Mouse (Mus musculus): Measurements from ENCODE around the gene Tmem253. TPM values are rescaled to one million over a fixed set of nuclear protein-coding genes. Genes with fewer than 3 reads are reported as not detected.
"Not testable (repeated sequence)": the region's sequence is repeated elsewhere in the genome, so short reads cannot be mapped to it uniquely, and the experiment has no call there.

Gene Tmem253
- polyA plus RNA-seq, 1 experiment from 2014 or later, result 0.37 TPM

DNA sequence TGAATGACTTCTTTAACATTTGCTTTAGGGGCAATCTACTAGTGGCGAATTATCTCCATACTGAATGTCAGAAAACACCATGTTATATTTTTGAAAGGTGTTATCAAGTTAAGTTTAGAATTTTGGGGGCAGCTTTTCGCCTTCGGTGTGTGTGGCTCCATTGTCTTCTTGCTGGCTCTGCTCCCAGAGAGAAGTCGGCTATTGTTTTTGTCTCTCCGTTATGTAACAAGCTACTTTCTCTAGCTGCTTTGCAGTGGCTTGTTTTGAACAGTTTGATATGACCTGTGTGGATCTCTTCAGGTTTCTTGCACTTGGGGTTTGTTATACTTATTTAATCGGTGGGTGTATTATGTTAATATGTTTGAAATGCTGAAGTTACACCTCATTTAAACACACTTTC lies 28.0 kb downstream of the Tmem253 start:
- no peaks in the 10 kb centered on the region for H3K36me3 ChIP-seq (ENCODE audit: control insufficient read depth, insufficient read depth, low read length)
- no peak overlapping the region for H3K9ac ChIP-seq (replicated peaks; ENCODE audit: low read length)
- no peaks in the 10 kb centered on the region; the same call in 1 of the 2 replicates for H3K4me1 ChIP-seq (ENCODE audit: control insufficient read depth, insufficient read depth, low read length)
- H3K27me3 ChIP-seq (ENCODE audit: control insufficient read depth, insufficient read depth, low read length), result no peaks in the 10 kb centered on the region
- no peak for ATAC-seq (ENCODE audit: low FRiP score, low TSS enrichment)
- 71% methylated on average over 6 of the region's 6 CpGs for WGBS
- H3K4me2 ChIP-seq (ENCODE audit: low read length), result no peak overlapping the region
- DNase-seq, result no peak
- H3K9me3 ChIP-seq (ENCODE audit: control insufficient read depth, low read length), result no peaks in the 10 kb centered on the region
- no peak overlapping the region for H3K27ac ChIP-seq (replicated peaks; ENCODE audit: low read depth, low read length)
- no peak overlapping the region for H3K4me3 ChIP-seq (replicated peaks; ENCODE audit: low read depth, low read length)

DNA sequence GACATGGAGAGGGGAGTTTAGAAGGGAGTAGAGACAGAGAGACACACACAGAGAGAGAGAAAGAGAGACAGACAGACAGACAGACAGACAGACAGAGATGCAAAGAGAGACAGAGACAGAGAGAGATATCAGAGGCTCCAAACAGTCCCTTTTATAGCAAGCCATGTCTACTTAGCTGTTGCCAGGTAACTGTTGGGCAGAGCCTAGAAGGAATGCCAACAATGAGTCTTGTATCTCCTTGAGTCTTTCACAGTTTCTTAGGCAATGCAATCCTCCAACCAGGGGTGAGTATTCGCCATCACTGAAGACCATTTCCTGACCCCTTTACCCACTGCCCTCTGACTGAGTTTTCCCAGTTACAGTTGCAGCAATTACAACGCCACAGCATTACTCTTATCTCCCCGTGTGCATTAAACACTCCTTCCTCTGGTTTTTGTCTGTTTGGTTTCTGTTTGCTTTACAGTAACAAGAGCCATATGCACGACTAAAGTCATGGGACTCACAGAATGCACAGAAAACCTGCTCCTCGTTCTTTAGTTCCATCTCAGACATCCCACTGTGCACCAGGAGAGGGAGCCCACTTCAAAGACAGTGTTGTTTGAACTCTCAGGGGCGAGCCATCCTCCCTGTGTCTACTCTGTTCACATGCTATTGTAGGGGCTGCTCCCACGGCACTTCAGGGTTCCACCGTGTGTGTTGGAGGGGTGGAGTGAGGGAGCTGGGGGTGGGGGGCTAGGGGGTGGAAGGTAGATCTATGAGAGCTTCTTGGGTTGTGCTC lies 29.6 kb downstream of the Tmem253 start:
- no peak overlapping the region for H3K9ac ChIP-seq (replicated peaks; ENCODE audit: low read length)
- H3K4me1 ChIP-seq (ENCODE audit: control insufficient read depth, insufficient read depth, low read length), result no peaks in the 10 kb centered on the region; the same call in 1 of the 2 replicates
- no peak overlapping the region for H3K4me2 ChIP-seq (ENCODE audit: low read length)
- WGBS, result 8% methylated on average over 8 of the region's 8 CpGs
- ATAC-seq (ENCODE audit: low FRiP score, low TSS enrichment) (peak; percentile 43; the same call in 1 of the 2 replicates), DNase-seq (peak; percentile 73)
- H3K27ac ChIP-seq (replicated peaks; ENCODE audit: low read depth, low read length), result no peak overlapping the region
- H3K9me3 ChIP-seq (ENCODE audit: control insufficient read depth, low read length), result no peaks in the 10 kb centered on the region
- no peaks in the 10 kb centered on the region for H3K27me3 ChIP-seq (ENCODE audit: control insufficient read depth, insufficient read depth, low read length)
- no peaks in the 10 kb centered on the region for H3K36me3 ChIP-seq (ENCODE audit: control insufficient read depth, insufficient read depth, low read length)
- no peak overlapping the region for H3K4me3 ChIP-seq (replicated peaks; ENCODE audit: low read depth, low read length)

DNA sequence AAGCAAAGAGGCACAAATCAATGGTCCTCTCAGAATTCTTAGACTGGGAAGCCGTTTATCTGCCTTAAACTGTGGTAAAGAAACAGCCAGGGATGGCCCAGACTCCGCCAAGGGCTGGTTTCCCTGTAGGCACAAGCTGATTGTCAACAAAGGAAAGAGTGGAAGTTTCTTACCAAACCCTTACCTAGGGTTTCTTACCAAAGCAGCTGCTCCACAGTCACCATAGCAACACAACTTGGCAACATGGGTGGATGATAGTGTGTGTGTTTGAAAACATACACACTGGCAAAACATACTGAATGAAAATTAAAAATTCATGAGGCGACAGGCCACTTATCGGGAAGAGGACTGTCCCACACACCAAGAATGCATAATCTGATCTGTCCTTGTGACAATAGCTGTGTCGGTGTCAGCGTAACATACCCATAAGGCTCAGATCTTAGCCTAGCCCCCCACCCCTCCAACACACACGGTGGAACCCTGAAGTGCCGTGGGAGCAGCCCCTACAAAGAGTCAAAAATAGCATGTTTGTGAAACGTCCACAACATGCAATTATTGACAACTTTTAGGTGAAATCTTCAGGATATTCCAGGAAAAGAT lies 30.6 kb downstream of the Tmem253 start:
- no peak for ATAC-seq (ENCODE audit: low FRiP score, low TSS enrichment)
- H3K27me3 ChIP-seq (ENCODE audit: control insufficient read depth, insufficient read depth, low read length), result no peaks in the 10 kb centered on the region
- no peaks in the 10 kb centered on the region for H3K36me3 ChIP-seq (ENCODE audit: control insufficient read depth, insufficient read depth, low read length)
- H3K9me3 ChIP-seq (ENCODE audit: control insufficient read depth, low read length), result no peaks in the 10 kb centered on the region
- no peak overlapping the region for H3K9ac ChIP-seq (replicated peaks; ENCODE audit: low read length)
- WGBS, result 22% methylated on average over 9 of the region's 9 CpGs
- no peaks in the 10 kb centered on the region; the same call in 1 of the 2 replicates for H3K4me1 ChIP-seq (ENCODE audit: control insufficient read depth, insufficient read depth, low read length)
- no peak overlapping the region for H3K4me3 ChIP-seq (replicated peaks; ENCODE audit: low read depth, low read length)
- H3K4me2 ChIP-seq (ENCODE audit: low read length), result no peak overlapping the region
- H3K27ac ChIP-seq (replicated peaks; ENCODE audit: low read depth, low read length), result no peak overlapping the region
- DNase-seq, result peak; percentile 31

DNA sequence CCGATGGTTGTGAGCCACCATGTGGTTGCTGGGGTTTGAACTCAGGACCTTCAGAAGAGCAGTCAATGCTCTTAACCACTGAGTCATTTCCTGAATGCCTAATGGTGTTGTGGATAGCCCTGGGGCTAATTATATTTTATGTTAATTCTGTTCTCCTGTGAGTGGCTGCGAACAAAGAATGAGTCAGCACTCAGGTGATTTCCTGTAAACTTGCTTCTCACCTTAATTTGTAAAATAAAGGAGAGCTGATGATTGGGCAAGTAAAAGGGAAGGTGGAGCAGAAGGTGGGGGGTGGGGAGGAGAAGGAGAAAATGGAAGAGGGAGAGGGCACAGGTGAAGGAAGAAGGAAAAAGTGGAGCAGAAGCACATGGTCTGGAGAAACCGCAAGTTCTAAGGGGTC lies 37.3 kb downstream of the Tmem253 start:
- H3K9me3 ChIP-seq (ENCODE audit: control insufficient read depth, low read length); H3K36me3 ChIP-seq (ENCODE audit: control insufficient read depth, insufficient read depth, low read length); ATAC-seq (ENCODE audit: low FRiP score, low TSS enrichment); H3K4me1 ChIP-seq (ENCODE audit: control insufficient read depth, insufficient read depth, low read length); H3K9ac ChIP-seq (replicated peaks; ENCODE audit: low read length); H3K27ac ChIP-seq (replicated peaks; ENCODE audit: low read depth, low read length); DNase-seq; H3K4me3 ChIP-seq (replicated peaks; ENCODE audit: low read depth, low read length); H3K4me2 ChIP-seq (ENCODE audit: low read length); H3K27me3 ChIP-seq (ENCODE audit: control insufficient read depth, insufficient read depth, low read length): not testable (repeated sequence)
- WGBS, result 97% methylated on average over 3 of the region's 3 CpGs

DNA sequence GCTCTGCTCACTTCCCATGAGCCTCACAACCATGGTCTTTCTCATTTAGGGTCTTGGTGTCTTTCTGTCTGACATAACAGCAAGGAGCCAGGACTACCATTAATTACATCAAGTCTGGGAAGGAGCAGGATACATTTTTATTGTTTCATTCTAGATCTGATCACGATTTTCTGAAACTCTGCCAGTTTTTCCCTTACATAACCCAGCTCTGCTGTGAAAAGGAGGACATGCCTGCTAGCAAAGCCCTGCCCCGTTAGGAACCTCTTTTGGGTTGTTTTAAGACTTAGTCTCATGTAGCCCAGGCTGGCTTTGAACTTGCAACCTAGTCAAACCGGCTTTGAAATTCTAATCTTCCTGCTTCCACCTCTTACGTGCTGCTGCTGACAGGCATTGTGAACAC lies 44.5 kb downstream of the Tmem253 start:
- DNase-seq (no peak), ATAC-seq (ENCODE audit: low FRiP score, low TSS enrichment) (no peak)
- Histone ChIP-seq H3K36me3 (ENCODE audit: control insufficient read depth, insufficient read depth, low read length) (no peaks in the 10 kb centered on the region), H3K27me3 (ENCODE audit: control insufficient read depth, insufficient read depth, low read length) (no peaks in the 10 kb centered on the region), H3K4me1 (ENCODE audit: control insufficient read depth, insufficient read depth, low read length) (no peaks in the 10 kb centered on the region), H3K4me2 (ENCODE audit: low read length) (no peak overlapping the region), H3K27ac (replicated peaks; ENCODE audit: low read depth, low read length) (no peak overlapping the region), H3K4me3 (replicated peaks; ENCODE audit: low read depth, low read length) (no peak overlapping the region), H3K9ac (replicated peaks; ENCODE audit: low read length) (no peak overlapping the region), H3K9me3 (ENCODE audit: control insufficient read depth, low read length) (no peaks in the 10 kb centered on the region)
- WGBS, result 68% methylated on average over 4 of the region's 4 CpGs

DNA sequence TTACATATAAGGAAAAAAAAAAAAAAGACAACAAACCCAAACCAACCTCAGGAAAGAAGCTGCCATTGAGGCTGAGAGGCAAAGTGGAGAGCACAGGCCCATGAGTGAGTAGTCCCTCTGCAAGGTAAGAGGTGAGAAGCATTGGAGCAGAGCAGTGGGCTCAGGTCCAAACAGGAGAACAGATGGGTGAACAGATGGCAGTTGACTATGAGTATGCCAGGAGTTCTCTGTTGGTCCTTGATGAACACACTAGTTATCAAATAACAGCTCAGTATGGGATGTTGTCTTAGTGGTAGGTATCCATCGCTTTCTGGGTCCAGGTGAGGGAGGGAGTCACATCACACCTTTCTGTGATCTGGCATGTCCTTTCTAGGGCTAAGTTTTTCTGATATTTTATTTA lies 45.3 kb downstream of the Tmem253 start:
- no peak for ATAC-seq (ENCODE audit: low FRiP score, low TSS enrichment)
- no peak overlapping the region for H3K4me2 ChIP-seq (ENCODE audit: low read length)
- H3K9ac ChIP-seq (replicated peaks; ENCODE audit: low read length), result no peak overlapping the region
- H3K4me1 ChIP-seq (ENCODE audit: control insufficient read depth, insufficient read depth, low read length), result no peaks in the 10 kb centered on the region
- H3K36me3 ChIP-seq (ENCODE audit: control insufficient read depth, insufficient read depth, low read length), result no peaks in the 10 kb centered on the region
- 82% methylated on average over 1 of the region's 1 CpGs for WGBS
- no peak overlapping the region for H3K27ac ChIP-seq (replicated peaks; ENCODE audit: low read depth, low read length)
- no peak overlapping the region for H3K4me3 ChIP-seq (replicated peaks; ENCODE audit: low read depth, low read length)
- no peaks in the 10 kb centered on the region for H3K27me3 ChIP-seq (ENCODE audit: control insufficient read depth, insufficient read depth, low read length)
- no peaks in the 10 kb centered on the region for H3K9me3 ChIP-seq (ENCODE audit: control insufficient read depth, low read length)
- no peak for DNase-seq

DNA sequence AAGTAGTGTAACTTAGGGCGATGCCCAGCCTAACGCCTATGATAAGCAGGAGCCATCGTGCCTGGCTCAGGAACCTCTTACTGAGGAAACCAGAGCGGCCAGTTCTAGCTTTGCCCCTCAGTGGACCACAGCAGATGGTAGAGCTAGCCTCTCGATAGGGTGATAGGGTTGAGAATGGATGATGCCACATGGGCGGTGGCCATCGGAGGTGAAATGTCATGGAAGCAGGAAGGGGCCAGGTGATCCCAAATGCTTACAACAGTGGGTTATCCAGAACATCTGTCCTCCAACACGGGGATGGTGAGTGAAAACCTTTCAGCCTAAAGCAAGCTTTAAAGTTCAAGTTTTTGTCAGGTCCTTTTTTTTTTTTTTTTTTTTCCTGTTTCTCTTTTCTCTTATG lies 46.3 kb downstream of the Tmem253 start:
- no peak for DNase-seq
- no peak overlapping the region for H3K27ac ChIP-seq (replicated peaks; ENCODE audit: low read depth, low read length)
- ATAC-seq (ENCODE audit: low FRiP score, low TSS enrichment), result no peak
- H3K9ac ChIP-seq (replicated peaks; ENCODE audit: low read length), result no peak overlapping the region
- no peaks in the 10 kb centered on the region for H3K36me3 ChIP-seq (ENCODE audit: control insufficient read depth, insufficient read depth, low read length)
- 88% methylated on average over 8 of the region's 8 CpGs for WGBS
- H3K4me3 ChIP-seq (replicated peaks; ENCODE audit: low read depth, low read length), result no peak overlapping the region
- H3K9me3 ChIP-seq (ENCODE audit: control insufficient read depth, low read length), result no peaks in the 10 kb centered on the region
- H3K4me2 ChIP-seq (ENCODE audit: low read length), result no peak overlapping the region
- no peaks in the 10 kb centered on the region for H3K4me1 ChIP-seq (ENCODE audit: control insufficient read depth, insufficient read depth, low read length)
- H3K27me3 ChIP-seq (ENCODE audit: control insufficient read depth, insufficient read depth, low read length), result no peaks in the 10 kb centered on the region

DNA sequence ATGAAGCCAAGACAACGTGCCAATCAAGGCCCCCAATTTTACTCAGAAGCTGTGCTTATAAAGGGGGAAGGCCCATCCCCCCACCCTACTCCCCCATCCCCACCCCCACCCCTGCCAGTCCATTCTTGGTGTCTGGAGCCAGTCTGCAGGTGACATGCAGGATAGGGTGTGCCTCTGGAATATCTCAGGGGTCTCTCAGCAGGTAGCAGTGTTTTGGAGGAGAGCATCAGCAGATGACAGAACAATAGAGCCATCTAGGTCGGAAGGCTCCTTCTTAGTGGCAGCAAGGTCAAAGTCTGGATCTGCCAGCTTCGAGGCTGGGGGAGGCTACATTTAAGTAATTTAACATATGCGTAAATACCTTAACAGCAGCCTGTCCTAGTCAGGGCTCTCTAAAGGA lies 50.7 kb downstream of the Tmem253 start:
- Histone ChIP-seq H3K4me3 (replicated peaks; ENCODE audit: low read depth, low read length) (no peak overlapping the region), H3K27me3 (ENCODE audit: control insufficient read depth, insufficient read depth, low read length) (no peaks in the 10 kb centered on the region), H3K36me3 (ENCODE audit: control insufficient read depth, insufficient read depth, low read length) (peaks cover 9% of the 10 kb centered on the region), H3K4me2 (ENCODE audit: low read length) (no peak overlapping the region), H3K27ac (replicated peaks; ENCODE audit: low read depth, low read length) (no peak overlapping the region), H3K9me3 (ENCODE audit: control insufficient read depth, low read length) (no peaks in the 10 kb centered on the region), H3K9ac (replicated peaks; ENCODE audit: low read length) (no peak overlapping the region), H3K4me1 (ENCODE audit: control insufficient read depth, insufficient read depth, low read length) (no peaks in the 10 kb centered on the region)
- WGBS, result 64% methylated on average over 4 of the region's 4 CpGs
- DNase-seq (no peak), ATAC-seq (ENCODE audit: low FRiP score, low TSS enrichment) (no peak)
